Mouse (Mus musculus) stomach, embryonic 14.5 days (tissue): ENCODE measurements around the gene Ifna4. TPM values are rescaled to one million over a fixed set of nuclear protein-coding genes. Genes with fewer than 3 reads are reported as not detected.

Source experiments
- ATAC-seq: fragments of 200-750 bp; cut with Nextera tagmentation; 2 replicates; pipeline ENCODE4 v1.8.0; 2017; ENCODE audit warnings: low read depth, moderate TSS enrichment; ENCODE audit not compliant: insufficient number of reproducible peaks, insufficient read depth, low FRiP score
- H3K27ac ChIP-seq: fragments of 300-500 bp; sonication (generic); 2 replicates; pipeline ENCODE4 v1.5.1; 2014; ENCODE audit warnings: mild to moderate bottlenecking, low read length, moderate library complexity, mixed read lengths
- H3K27me3 ChIP-seq: fragments of 300-500 bp; sonication (generic); 2 replicates; pipeline ENCODE4 v1.6.1; 2014; ENCODE audit warnings: low read length, control low read depth, mixed read lengths; ENCODE audit not compliant: control insufficient read depth, insufficient read depth
- H3K36me3 ChIP-seq: fragments of 300-500 bp; sonication (generic); 2 replicates; pipeline ENCODE4 v1.6.1; 2014; ENCODE audit warnings: mild to moderate bottlenecking, control low read depth, low read length, moderate library complexity, mixed read lengths; ENCODE audit not compliant: control insufficient read depth, insufficient read depth
- H3K4me1 ChIP-seq: fragments of 300-500 bp; sonication (generic); 2 replicates; pipeline ENCODE4 v1.6.1; 2014; ENCODE audit warnings: low read length, control low read depth, mixed read lengths; ENCODE audit not compliant: control insufficient read depth, insufficient read depth
- H3K4me2 ChIP-seq: fragments of 300-500 bp; sonication (generic); replicated peaks from 2 replicates; pipeline ENCODE4 v1.6.1; 2014; ENCODE audit warnings: low read depth, low read length, control low read depth
- H3K4me3 ChIP-seq: fragments of 300-500 bp; sonication (generic); 2 replicates; pipeline ENCODE4 v1.5.1; 2014; ENCODE audit warnings: low read depth, low read length, control low read depth
- H3K9ac ChIP-seq: fragments of 300-500 bp; sonication (generic); replicated peaks from 2 replicates; pipeline ENCODE4 v1.6.1; 2014; ENCODE audit warnings: low read depth, mild to moderate bottlenecking, control low read depth, low read length, moderate library complexity, mixed read lengths
- H3K9me3 ChIP-seq: fragments of 300-500 bp; sonication (generic); 2 replicates; pipeline ENCODE4 v1.6.1; 2016; ENCODE audit warnings: low read depth, low read length, control low read depth; ENCODE audit not compliant: control insufficient read depth
- WGBS: fragments of 180-500 bp; shearing (Covaris S2); extraction: QIAGEN DNeasy Blood & Tissue Kit; methylation state at CpG from one replicate; pipeline ENCODE4 v1.1.7; 2014; 5-methylcytosine and 5-hydroxymethylcytosine counted together
- polyA plus RNA-seq: library from polyadenylated mRNA; unstranded; fragments of >200 nt; fragmentation: Nextera tagmentation; extraction: Ambion mirVana; gene quantifications from 2 replicates; pipeline ENCODE4 v1.2.1, GENCODE M21; 2014

Ifna4 gene
- polyA plus RNA-seq, 1 experiment from 2014 or later: not detected

- Histone ChIP-seq H3K36me3 (no peaks in the 10 kb centered on the region), H3K4me2 (no peak overlapping the region), H3K9ac (no peak overlapping the region), H3K4me3 (no peak overlapping the region), H3K27me3 (no peaks in the 10 kb centered on the region), H3K4me1 (no peaks in the 10 kb centered on the region), H3K27ac (no peak overlapping the region), H3K9me3 (no peaks in the 10 kb centered on the region)
- no peak for ATAC-seq
- 70% methylated on average over 4 of the region's 4 CpGs for WGBS
Measured at GRCm38 (mm10) chr4:88851026-88851763, 9.5 kb downstream of the Ifna4 start.

GRCm38 (mm10) chr4:88859214-88859613, 17.6 kb downstream of the Ifna4 start:
- Histone ChIP-seq H3K36me3 (no peaks in the 10 kb centered on the region), H3K4me1 (no peaks in the 10 kb centered on the region), H3K27me3 (no peaks in the 10 kb centered on the region), H3K9me3 (no peaks in the 10 kb centered on the region), H3K4me3 (no peak overlapping the region), H3K9ac (no peak overlapping the region), H3K27ac (no peak overlapping the region), H3K4me2 (no peak overlapping the region)
- no peak for ATAC-seq

DNA sequence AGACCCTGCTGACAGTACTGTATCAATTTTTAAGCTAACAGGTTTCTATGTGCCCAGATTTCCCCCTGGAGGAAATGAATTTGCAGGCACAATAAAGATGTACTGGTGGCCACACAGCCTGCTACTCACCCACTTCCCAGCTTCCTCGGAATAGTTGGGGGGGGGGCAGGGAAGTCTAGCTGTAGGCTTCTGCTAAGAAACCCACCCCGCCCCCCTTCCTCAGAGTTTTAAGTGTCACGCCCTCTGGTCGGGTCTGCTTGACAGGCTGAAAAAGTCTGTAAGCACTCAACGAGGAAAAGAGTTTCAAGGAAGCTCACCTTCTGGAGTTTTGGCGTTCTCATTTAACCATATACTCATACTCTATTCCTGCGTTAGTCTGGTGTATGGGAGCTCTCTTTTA, 21.6 kb downstream of the Ifna4 start:
- H3K9me3 ChIP-seq: no peaks in the 10 kb centered on the region
- no peaks in the 10 kb centered on the region for H3K36me3 ChIP-seq
- H3K4me3 ChIP-seq: no peak overlapping the region
- no peaks in the 10 kb centered on the region for H3K27me3 ChIP-seq
- no peak overlapping the region for H3K4me2 ChIP-seq
- H3K4me1 ChIP-seq: no peaks in the 10 kb centered on the region
- 5% methylated on average over 7 of the region's 7 CpGs for WGBS
- no peak overlapping the region for H3K9ac ChIP-seq
- H3K27ac ChIP-seq: no peak overlapping the region
- ATAC-seq: no peak

DNA sequence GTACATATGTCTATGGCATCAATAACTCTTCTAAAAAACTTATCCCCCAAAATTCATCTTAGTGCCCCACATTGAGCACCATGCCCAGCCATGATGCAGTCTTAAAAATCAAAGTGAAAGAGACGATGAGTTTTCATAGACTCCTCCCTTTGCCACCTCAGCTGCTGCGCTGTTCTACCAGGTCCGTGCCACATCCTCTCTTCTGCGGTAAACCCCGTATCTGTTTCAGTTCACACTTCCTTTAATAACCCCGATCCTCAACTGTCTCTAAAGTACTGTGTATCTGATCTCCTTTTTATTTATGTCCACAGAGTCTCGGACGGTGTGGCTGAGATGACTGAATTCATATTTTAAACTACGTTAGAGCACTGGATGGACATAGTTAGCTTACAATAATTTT, 22.9 kb downstream of the Ifna4 start:
- H3K36me3 ChIP-seq: no peaks in the 10 kb centered on the region
- no peak overlapping the region for H3K4me2 ChIP-seq
- H3K4me3 ChIP-seq: no peak overlapping the region
- no peaks in the 10 kb centered on the region for H3K27me3 ChIP-seq
- H3K4me1 ChIP-seq: no peaks in the 10 kb centered on the region
- ATAC-seq: no peak
- no peaks in the 10 kb centered on the region for H3K9me3 ChIP-seq
- H3K27ac ChIP-seq: no peak overlapping the region
- 68% methylated on average over 9 of the region's 9 CpGs for WGBS
- H3K9ac ChIP-seq: no peak overlapping the region

DNA sequence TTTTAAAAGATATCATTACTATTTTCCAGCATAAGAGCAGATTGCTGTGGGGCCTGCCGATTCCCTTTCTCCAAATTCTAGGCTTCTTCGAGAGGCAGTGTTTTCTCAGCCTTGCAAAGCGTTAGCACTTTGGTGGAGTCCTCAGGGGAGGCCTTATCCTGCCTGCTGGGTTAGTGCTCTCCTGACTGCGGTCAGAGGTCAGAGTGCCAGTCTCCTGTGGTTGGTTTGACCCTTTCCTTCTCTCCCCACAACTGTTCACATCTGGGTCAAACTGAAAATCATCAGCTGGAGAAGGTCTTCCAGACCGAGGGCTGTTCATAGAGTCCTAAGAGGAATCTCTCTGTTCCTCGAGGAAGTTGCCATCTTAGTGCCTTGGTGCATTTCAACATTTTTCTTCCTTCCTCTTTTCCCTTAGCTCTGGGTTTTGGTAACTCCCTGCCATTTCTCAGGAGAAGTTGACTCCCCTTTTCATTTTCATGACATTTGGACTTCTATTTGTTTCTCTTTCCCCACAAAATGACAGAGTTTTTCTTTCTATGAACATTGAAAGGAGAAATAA, 23.4 kb downstream of the Ifna4 start:
- no peaks in the 10 kb centered on the region for H3K36me3 ChIP-seq
- H3K27ac ChIP-seq: no peak overlapping the region
- no peaks in the 10 kb centered on the region for H3K4me1 ChIP-seq
- no peak overlapping the region for H3K4me2 ChIP-seq
- no peak overlapping the region for H3K4me3 ChIP-seq
- no peaks in the 10 kb centered on the region for H3K27me3 ChIP-seq
- no peak for ATAC-seq
- no peak overlapping the region for H3K9ac ChIP-seq
- WGBS: 50% methylated on average over 6 of the region's 6 CpGs
- H3K9me3 ChIP-seq: no peaks in the 10 kb centered on the region

- H3K9ac ChIP-seq: no peak overlapping the region
- ATAC-seq: peak; percentile 57; the same call in 1 of the 2 replicates
- H3K4me2 ChIP-seq: peak overlapping the region; percentile 69
- H3K27me3 ChIP-seq: no peaks in the 10 kb centered on the region
- H3K4me3 ChIP-seq: peak overlapping the region; percentile 48
- H3K36me3 ChIP-seq: no peaks in the 10 kb centered on the region
- H3K27ac ChIP-seq: no peak overlapping the region
- under 1% methylated on average over 8 of the region's 8 CpGs for WGBS
- H3K9me3 ChIP-seq: no peaks in the 10 kb centered on the region
- no peaks in the 10 kb centered on the region for H3K4me1 ChIP-seq
Measured at GRCm38 (mm10) chr4:88867366-88867925, 25.8 kb downstream of the Ifna4 start.

GRCm38 (mm10) chr4:88867926-88868911, 26.6 kb downstream of the Ifna4 start:
- 6% methylated on average over 31 of the region's 31 CpGs for WGBS
- peak; percentile 53; the same call in 1 of the 2 replicates for ATAC-seq

DNA sequence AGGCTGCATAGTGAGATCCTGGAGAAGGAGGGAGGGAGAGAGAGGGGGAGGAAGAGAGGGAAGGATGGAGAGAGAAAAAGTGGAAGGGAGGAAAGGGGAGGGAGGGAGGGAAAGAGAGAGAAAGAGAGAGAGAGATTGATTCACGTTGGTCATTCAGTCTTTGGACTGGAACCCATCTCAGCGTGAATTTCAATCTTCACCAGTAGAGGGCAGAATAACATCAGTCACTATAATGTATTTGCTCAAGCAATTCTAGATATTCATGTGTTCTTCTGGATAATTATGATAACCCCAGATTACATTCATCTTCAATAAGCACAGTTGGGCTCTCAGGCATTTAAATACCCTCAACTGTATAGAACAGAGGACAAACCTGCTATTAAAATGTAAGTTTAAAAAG, 31.0 kb downstream of the Ifna4 start:
- Histone ChIP-seq H3K4me3 (no peak overlapping the region), H3K27me3 (no peaks in the 10 kb centered on the region), H3K9me3 (no peaks in the 10 kb centered on the region), H3K36me3 (no peaks in the 10 kb centered on the region), H3K4me2 (no peak overlapping the region), H3K9ac (no peak overlapping the region), H3K27ac (no peak overlapping the region), H3K4me1 (no peaks in the 10 kb centered on the region)
- ATAC-seq: no peak
- WGBS: 0% methylated on average over 2 of the region's 2 CpGs

More at GRCm38 (mm10) chr4:88867926-88868911, 26.6 kb downstream of the Ifna4 start:
- Histone ChIP-seq H3K4me1 (no peaks in the 10 kb centered on the region), H3K36me3 (no peaks in the 10 kb centered on the region), H3K4me2 (peak overlapping the region; percentile 69), H3K4me3 (peak overlapping the region; percentile 48), H3K27ac (no peak overlapping the region), H3K9me3 (no peaks in the 10 kb centered on the region), H3K27me3 (no peaks in the 10 kb centered on the region), H3K9ac (no peak overlapping the region; the same call in 1 of the 2 replicates)
